Mouse (Mus musculus): ENCODE results near the gene Zcchc2.

DNA sequence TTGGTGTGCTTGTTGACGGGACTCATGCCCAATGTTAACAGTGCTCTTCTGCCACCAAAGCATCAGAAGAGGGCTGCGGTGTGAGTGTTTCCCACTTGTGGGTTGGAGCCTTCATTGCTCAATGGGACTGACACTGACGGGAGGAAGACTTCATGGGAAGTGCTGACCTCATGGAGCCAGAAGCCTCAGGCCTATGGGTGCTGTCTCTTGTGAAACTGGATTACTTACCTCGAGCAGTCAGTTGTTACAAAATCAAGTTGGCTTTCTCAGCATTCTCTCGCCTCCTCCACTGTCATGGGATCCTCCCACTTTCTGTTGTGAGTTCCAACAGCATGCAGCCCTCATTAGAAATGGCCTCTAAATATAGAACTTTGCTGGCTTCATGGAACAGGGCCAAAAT, 25.0 kb upstream of the Zcchc2 start:
- TF ChIP-seq CTCF (IDR thresholded peaks at IDR 0.05; ENCODE audit: control insufficient read depth, insufficient read depth, low read length): no peak
- no peak for TF ChIP-seq POLR2A (IDR thresholded peaks at IDR 0.05; ENCODE audit: borderline replicate concordance, control insufficient read depth, low read depth, low read length)
